Mouse (Mus musculus): Measurements from ENCODE around the gene Tlr12.

GRCm38 (mm10) chr4:128594062-128594461 lies 24.4 kb downstream of the Tlr12 start:
- TF ChIP-seq CTCF (IDR thresholded peaks at IDR 0.05; ENCODE audit: low read depth) (no peak), EP300 (IDR thresholded peaks at IDR 0.05; ENCODE audit: low read depth) (no peak)
